Mouse (Mus musculus) liver (tissue): Measurements from ENCODE around the gene Usp39.

Source experiments
- DNase-seq: peaks from one replicate; pipeline ENCODE4 v3.0.0-alpha.2; 2020; ENCODE audit warnings: mixed read lengths

Gene Usp39

GRCm38 (mm10) chr6:72371147-72371546 is 26.2 kb upstream of the Usp39 start:
- DNase-seq = no peak

GRCm38 (mm10) chr6:72370091-72370490 is 25.1 kb upstream of the Usp39 start:
- DNase-seq = no peak

- no peak for DNase-seq
These were observed 24.6 kb upstream of the Usp39 start for GRCm38 (mm10) chr6:72369557-72369956.

GRCm38 (mm10) chr6:72367460-72367974 is 22.5 kb upstream of the Usp39 start:
- DNase-seq = no peak

GRCm38 (mm10) chr6:72366844-72367443 is 22.0 kb upstream of the Usp39 start, which contains the start of gene Rnf181:
Gene Rnf181 (minus strand): TSS chr6:72366956.
- DNase-seq = no peak

- no peak for DNase-seq
These were observed 21.3 kb upstream of the Usp39 start for GRCm38 (mm10) chr6:72366304-72366703.

GRCm38 (mm10) chr6:72364985-72365384 is 20.0 kb upstream of the Usp39 start:
- no peak for DNase-seq

- no peak for DNase-seq
These were observed 19.0 kb upstream of the Usp39 start for GRCm38 (mm10) chr6:72364009-72364408.

- peak; percentile 95 for DNase-seq
These were observed 17.4 kb upstream of the Usp39 start for GRCm38 (mm10) chr6:72362132-72363028.

- DNase-seq = peak; percentile 32
These were observed 16.2 kb upstream of the Usp39 start for GRCm38 (mm10) chr6:72361121-72361551.

GRCm38 (mm10) chr6:72360599-72360935 is 15.6 kb upstream of the Usp39 start:
- DNase-seq = no peak

GRCm38 (mm10) chr6:72359891-72360598 is 15.1 kb upstream of the Usp39 start:
- DNase-seq = no peak

GRCm38 (mm10) chr6:72359343-72359742 is 14.4 kb upstream of the Usp39 start:
- no peak for DNase-seq

GRCm38 (mm10) chr6:72358086-72358764 is 13.2 kb upstream of the Usp39 start:
- DNase-seq = no peak

GRCm38 (mm10) chr6:72357164-72358079 is 12.4 kb upstream of the Usp39 start:
- peak; percentile 78 for DNase-seq

GRCm38 (mm10) chr6:72356001-72356532 is 11.1 kb upstream of the Usp39 start:
- DNase-seq = no peak

GRCm38 (mm10) chr6:72355066-72355911 is 10.3 kb upstream of the Usp39 start, which contains the start of gene Tmem150a:
Gene Tmem150a (plus strand): TSS chr6:72355447.
- DNase-seq = peak; percentile 70

GRCm38 (mm10) chr6:72354025-72354424 is 9.0 kb upstream of the Usp39 start:
- DNase-seq = no peak

GRCm38 (mm10) chr6:72352636-72353405 is 7.8 kb upstream of the Usp39 start:
- DNase-seq = no peak
